Mouse (Mus musculus): ENCODE measurements around the gene Dntt. TPM values are rescaled to one million over a fixed set of nuclear protein-coding genes. Genes with fewer than 3 reads are reported as not detected.

The Dntt gene
- polyA plus RNA-seq, 1 experiment: 343 TPM

GRCm38 (mm10) chr19:41020537-41020936 is 8.5 kb upstream of the Dntt start:
- no peak overlapping the region for H3K27ac ChIP-seq (ENCODE audit: insufficient read depth, low read depth, low read length)
- H3K4me1 ChIP-seq (ENCODE audit: control insufficient read depth, insufficient read depth, low read length): peaks cover 12% of the 10 kb centered on the region; the same call in 1 of the 2 replicates
- 69% methylated on average over 3 of the region's 3 CpGs for WGBS
- no peak for TF ChIP-seq CTCF (IDR thresholded peaks at IDR 0.05; ENCODE audit: insufficient read depth, low read depth, low read length)
- no peak overlapping the region for H3K4me3 ChIP-seq (ENCODE audit: insufficient read depth, low read depth, low read length)

GRCm38 (mm10) chr19:41022244-41022643 is 6.8 kb upstream of the Dntt start:
- WGBS: 37% methylated on average over 4 of the region's 4 CpGs
- H3K4me1 ChIP-seq (ENCODE audit: control insufficient read depth, insufficient read depth, low read length): peaks cover 9% of the 10 kb centered on the region; the same call in 1 of the 2 replicates
- TF ChIP-seq CTCF (IDR thresholded peaks at IDR 0.05; ENCODE audit: insufficient read depth, low read depth, low read length): no peak
- TF ChIP-seq POLR2A (IDR thresholded peaks at IDR 0.05; ENCODE audit: insufficient read depth, low read depth, low read length): no peak
- 0 out of 2 replicates have a peak overlapping the region, but pooled peaks have one; percentile 26 for H3K27ac ChIP-seq (ENCODE audit: insufficient read depth, low read depth, low read length)
- H3K4me3 ChIP-seq (ENCODE audit: insufficient read depth, low read depth, low read length): no peak overlapping the region

GRCm38 (mm10) chr19:41026551-41026950 is 2.5 kb upstream of the Dntt start:
- Histone ChIP-seq H3K27ac (ENCODE audit: insufficient read depth, low read depth, low read length) (no peak overlapping the region), H3K4me1 (ENCODE audit: control insufficient read depth, insufficient read depth, low read length) (peaks cover 8% of the 10 kb centered on the region; the same call in 1 of the 2 replicates), H3K4me3 (ENCODE audit: insufficient read depth, low read depth, low read length) (no peak overlapping the region)
- WGBS: 76% methylated on average over 8 of the region's 8 CpGs
- TF ChIP-seq POLR2A (IDR thresholded peaks at IDR 0.05; ENCODE audit: insufficient read depth, low read depth, low read length) (no peak), CTCF (IDR thresholded peaks at IDR 0.05; ENCODE audit: insufficient read depth, low read depth, low read length) (no peak)

GRCm38 (mm10) chr19:41027024-41027423 is 2.1 kb upstream of the Dntt start:
- WGBS: 88% methylated on average over 5 of the region's 5 CpGs
- Histone ChIP-seq H3K4me1 (ENCODE audit: control insufficient read depth, insufficient read depth, low read length) (peaks cover 5% of the 10 kb centered on the region; the same call in 1 of the 2 replicates), H3K27ac (ENCODE audit: insufficient read depth, low read depth, low read length) (no peak overlapping the region), H3K4me3 (ENCODE audit: insufficient read depth, low read depth, low read length) (no peak overlapping the region)
- TF ChIP-seq CTCF (IDR thresholded peaks at IDR 0.05; ENCODE audit: insufficient read depth, low read depth, low read length): no peak
- TF ChIP-seq POLR2A (IDR thresholded peaks at IDR 0.05; ENCODE audit: insufficient read depth, low read depth, low read length): no peak

GRCm38 (mm10) chr19:41027601-41028000 is 1.5 kb upstream of the Dntt start:
- Histone ChIP-seq H3K4me3 (ENCODE audit: insufficient read depth, low read depth, low read length) (no peak overlapping the region), H3K27ac (ENCODE audit: insufficient read depth, low read depth, low read length) (no peak overlapping the region), H3K4me1 (ENCODE audit: control insufficient read depth, insufficient read depth, low read length) (peaks cover 2% of the 10 kb centered on the region; the same call in 1 of the 2 replicates)
- TF ChIP-seq POLR2A (IDR thresholded peaks at IDR 0.05; ENCODE audit: insufficient read depth, low read depth, low read length): no peak
- no peak for TF ChIP-seq CTCF (IDR thresholded peaks at IDR 0.05; ENCODE audit: insufficient read depth, low read depth, low read length)
- WGBS: 94% methylated on average over 9 of the region's 9 CpGs

GRCm38 (mm10) chr19:41030161-41030560 is 1.1 kb downstream of the Dntt start:
- Histone ChIP-seq H3K4me1 (ENCODE audit: control insufficient read depth, insufficient read depth, low read length) (no peaks in the 10 kb centered on the region), H3K27ac (ENCODE audit: insufficient read depth, low read depth, low read length) (no peak overlapping the region), H3K4me3 (ENCODE audit: insufficient read depth, low read depth, low read length) (no peak overlapping the region)
- WGBS: 47% methylated on average over 6 of the region's 6 CpGs
- TF ChIP-seq CTCF (IDR thresholded peaks at IDR 0.05; ENCODE audit: insufficient read depth, low read depth, low read length): no peak
- no peak for TF ChIP-seq POLR2A (IDR thresholded peaks at IDR 0.05; ENCODE audit: insufficient read depth, low read depth, low read length)

GRCm38 (mm10) chr19:41031009-41031408 is 1.9 kb downstream of the Dntt start:
- no peak for TF ChIP-seq POLR2A (IDR thresholded peaks at IDR 0.05; ENCODE audit: insufficient read depth, low read depth, low read length)
- 74% methylated on average over 11 of the region's 11 CpGs for WGBS
- no peak overlapping the region for H3K27ac ChIP-seq (ENCODE audit: insufficient read depth, low read depth, low read length)
- H3K4me3 ChIP-seq (ENCODE audit: insufficient read depth, low read depth, low read length): no peak overlapping the region
- H3K4me1 ChIP-seq (ENCODE audit: control insufficient read depth, insufficient read depth, low read length): no peaks in the 10 kb centered on the region

GRCm38 (mm10) chr19:41031869-41032268 is 2.8 kb downstream of the Dntt start:
- WGBS: 93% methylated on average over 6 of the region's 6 CpGs
- Histone ChIP-seq H3K4me3 (ENCODE audit: insufficient read depth, low read depth, low read length) (no peak overlapping the region), H3K27ac (ENCODE audit: insufficient read depth, low read depth, low read length) (no peak overlapping the region), H3K4me1 (ENCODE audit: control insufficient read depth, insufficient read depth, low read length) (no peaks in the 10 kb centered on the region)
- TF ChIP-seq POLR2A (IDR thresholded peaks at IDR 0.05; ENCODE audit: insufficient read depth, low read depth, low read length) (no peak), CTCF (IDR thresholded peaks at IDR 0.05; ENCODE audit: insufficient read depth, low read depth, low read length) (no peak)

GRCm38 (mm10) chr19:41035809-41036551 is 6.9 kb downstream of the Dntt start:
- no peak for TF ChIP-seq POLR2A (IDR thresholded peaks at IDR 0.05; ENCODE audit: insufficient read depth, low read depth, low read length)
- no peak for TF ChIP-seq CTCF (IDR thresholded peaks at IDR 0.05; ENCODE audit: insufficient read depth, low read depth, low read length)
- Histone ChIP-seq H3K27ac (ENCODE audit: insufficient read depth, low read depth, low read length) (no peak overlapping the region), H3K4me1 (ENCODE audit: control insufficient read depth, insufficient read depth, low read length) (no peaks in the 10 kb centered on the region), H3K4me3 (ENCODE audit: insufficient read depth, low read depth, low read length) (no peak overlapping the region)
- 39% methylated on average over 4 of the region's 4 CpGs for WGBS

All from olfactory bulb, adult 2 months (tissue).